Mouse (Mus musculus) gastrocnemius, adult 8-10 months (tissue): ENCODE measurements around the gene Bex4. TPM values are rescaled to one million over a fixed set of nuclear protein-coding genes. Genes with fewer than 3 reads are reported as not detected.
"Not testable (repeated sequence)": the region's sequence is repeated elsewhere in the genome, so short reads cannot be mapped to it uniquely, and the experiment has no call there.

Source experiments
- DNase-seq, 2 experiments: peaks; one replicate each; pipeline ENCODE4 v3.0.0; 2022; ENCODE audit warnings: low spot score in 2 of 2
- total RNA-seq, 4 experiments: library from RNA; stranded (reverse); gene quantifications; 2 replicates each; pipeline ENCODE4 v1.2.4; 2022

Gene Bex4
- not detected for total RNA-seq

DNA sequence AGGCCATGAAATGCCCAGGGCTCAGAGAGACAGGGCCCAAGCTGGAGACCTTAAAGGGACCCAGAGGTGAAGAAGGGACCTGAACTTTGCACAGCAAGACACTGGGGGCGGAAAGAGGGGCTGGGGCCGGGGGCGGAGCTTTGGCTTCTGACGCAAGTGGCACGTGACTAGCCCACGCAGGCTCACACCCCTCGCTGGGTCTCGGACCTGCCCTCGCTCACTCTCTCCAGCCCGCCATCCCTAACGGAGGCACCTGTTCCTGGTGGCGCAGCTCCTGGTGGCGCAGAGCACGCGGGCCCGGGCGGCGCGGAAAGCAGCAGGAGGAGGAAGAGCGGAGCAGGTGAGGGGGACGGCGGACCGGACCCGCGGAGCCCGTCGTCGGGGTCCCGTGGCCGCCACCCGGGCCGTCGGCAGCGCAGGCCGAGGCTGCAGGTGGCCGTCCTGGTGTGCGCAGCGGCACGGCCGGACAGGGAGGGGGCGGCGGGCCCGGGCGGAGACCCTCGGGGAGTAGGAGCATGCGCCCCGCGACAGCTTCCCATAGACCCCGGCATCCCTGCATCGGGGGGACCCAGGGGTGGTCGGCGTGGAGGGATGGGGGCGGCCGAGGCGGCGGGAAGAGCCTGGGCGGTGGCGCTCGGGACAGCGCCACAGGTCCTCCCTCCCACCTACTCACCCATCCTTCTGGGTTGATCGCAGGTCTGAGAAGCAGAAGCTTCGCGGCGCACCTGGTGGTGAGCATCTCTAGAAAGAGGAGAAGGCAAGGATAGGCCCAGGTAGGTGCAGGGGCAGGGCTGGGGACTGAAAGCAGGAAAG is at the start of gene Bex4:
Gene Bex4 (plus strand): TSS at position 170 of the 813 bp plus-strand sequence.
- DNase-seq: not testable (repeated sequence)

DNA sequence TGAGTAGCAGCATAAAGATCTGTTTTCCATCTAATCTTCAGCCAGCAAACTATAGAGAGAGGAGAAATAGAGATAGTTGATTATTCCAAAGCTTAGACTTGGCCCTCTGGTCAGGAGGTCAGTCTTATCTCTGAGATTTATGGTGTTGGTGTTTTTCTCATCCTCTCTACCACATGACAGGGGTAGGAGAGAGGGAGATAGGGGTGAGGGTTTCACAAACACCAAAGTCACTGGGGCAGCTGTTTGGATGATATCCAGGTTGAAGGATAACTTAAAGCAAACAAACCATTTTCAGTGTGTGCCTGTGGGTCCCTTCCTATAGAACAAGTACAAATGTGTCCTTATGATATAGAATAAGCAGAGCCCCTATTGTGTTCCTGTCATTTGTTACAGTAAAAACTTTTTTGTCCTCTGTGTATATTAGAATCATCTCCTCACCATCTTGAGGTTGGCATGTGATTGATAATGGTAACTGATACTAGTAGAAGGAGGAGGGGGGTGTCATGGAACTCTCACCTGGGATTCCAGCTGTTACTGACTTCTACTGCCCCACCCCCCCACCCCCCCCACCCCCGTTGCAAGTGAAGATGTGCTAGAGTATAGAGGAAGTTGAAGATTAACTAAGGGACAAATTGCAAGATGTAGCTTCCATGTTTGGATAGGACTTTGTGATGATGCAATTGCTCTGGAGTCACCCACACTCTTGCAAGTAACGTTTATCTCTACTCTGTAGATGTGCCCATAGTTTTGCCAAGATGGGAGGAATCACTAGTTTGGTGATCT is 46.1 kb upstream of the Bex4 start:
- no peak for DNase-seq

- no peak for DNase-seq
Measured at GRCm38 (mm10) chrX:136094421-136094820, 44.4 kb upstream of the Bex4 start.

- DNase-seq: no peak
Measured at GRCm38 (mm10) chrX:136104046-136104723, 34.6 kb upstream of the Bex4 start.

DNA sequence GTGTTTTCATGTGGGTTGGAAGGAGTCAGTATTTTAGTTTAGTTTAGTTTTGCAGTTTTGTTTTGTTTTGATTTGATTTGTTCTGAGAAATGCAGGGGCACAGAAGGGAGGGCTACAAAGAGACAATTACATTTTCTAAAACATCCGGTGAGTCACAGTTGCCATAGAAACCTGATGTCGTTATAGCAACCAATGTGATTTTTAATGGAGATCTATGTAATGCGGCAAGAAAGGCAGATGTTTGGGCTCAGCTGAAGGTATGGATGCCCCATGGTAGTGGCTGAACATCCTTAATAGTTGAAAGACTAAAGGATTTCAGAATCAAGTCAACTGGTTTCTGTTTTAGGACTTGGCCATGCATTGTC is 34.1 kb upstream of the Bex4 start:
- DNase-seq: no peak

DNA sequence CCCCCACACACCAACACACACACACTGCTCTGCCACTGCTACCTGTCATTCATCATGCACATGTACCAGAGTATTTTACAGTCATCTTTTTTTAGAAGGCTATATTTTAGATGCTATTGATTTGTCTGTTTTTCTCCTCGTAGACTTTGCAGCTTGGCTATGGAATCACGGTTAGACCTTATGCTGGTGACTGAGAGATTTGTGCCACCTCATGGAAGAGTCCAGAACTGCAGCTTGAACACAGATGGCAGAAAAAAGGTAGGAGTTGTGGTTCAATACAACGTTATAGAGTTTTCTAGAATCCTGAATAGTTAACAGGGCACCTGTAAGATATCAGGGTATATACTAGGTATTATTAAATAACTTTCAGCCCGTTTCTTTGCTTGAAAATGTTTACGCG is 30.9 kb upstream of the Bex4 start:
- no peak for DNase-seq

- DNase-seq: no peak
Measured at GRCm38 (mm10) chrX:136115015-136115414, 23.8 kb upstream of the Bex4 start.

DNA sequence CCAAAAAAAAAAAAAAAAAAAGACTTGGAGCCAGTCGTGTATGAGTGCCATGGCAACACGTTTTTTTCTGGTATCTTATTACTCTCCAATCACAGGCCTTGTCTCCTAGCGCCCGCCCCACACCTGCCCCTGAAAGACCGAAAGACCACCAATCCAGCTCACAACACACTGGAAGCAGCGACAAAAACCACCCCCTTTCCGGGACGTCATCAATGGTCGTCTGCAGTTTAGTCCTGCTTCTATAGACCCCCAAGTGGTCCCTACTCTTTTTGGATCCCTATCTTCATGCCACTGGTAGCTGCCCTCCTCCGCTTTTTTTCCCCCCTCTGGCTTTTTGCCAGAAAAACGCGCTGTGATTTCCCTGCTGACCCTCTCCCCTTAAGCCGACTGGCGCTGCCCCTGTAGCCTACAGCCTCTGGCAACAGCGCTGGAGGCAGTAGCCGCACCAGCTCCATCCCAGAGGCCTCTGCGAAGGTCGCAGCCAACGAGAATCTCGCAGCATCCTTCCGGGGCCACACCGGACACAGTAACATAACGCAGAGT is 23.3 kb upstream of the Bex4 start:
- DNase-seq: no peak

- no peak for DNase-seq
Measured at GRCm38 (mm10) chrX:136127038-136127743, 11.6 kb upstream of the Bex4 start.

- DNase-seq: no peak
Measured at GRCm38 (mm10) chrX:136127744-136128064, 11.1 kb upstream of the Bex4 start.

DNA sequence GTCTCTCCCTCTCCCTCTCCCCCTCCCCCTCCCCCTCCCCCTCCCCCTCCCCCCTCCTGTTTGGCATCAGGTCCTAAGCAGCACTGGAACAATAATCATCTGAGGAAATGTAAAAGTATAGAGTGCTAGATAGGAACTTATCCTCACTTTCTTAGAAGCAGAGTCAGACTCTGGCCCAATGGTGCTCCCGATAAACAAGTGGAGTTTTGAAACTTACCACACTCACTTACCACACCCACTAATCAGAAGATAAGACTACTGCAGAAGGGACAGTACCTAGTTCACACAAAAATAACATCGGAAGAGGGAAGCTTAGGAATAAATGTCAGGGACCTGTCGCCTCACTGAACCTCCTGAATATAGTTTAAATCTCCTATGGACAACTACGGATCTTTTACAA is 3.2 kb upstream of the Bex4 start:
- DNase-seq: no peak

- DNase-seq: not testable (repeated sequence)
Measured at GRCm38 (mm10) chrX:136139640-136140004, 826 bp downstream of the Bex4 start.

DNA sequence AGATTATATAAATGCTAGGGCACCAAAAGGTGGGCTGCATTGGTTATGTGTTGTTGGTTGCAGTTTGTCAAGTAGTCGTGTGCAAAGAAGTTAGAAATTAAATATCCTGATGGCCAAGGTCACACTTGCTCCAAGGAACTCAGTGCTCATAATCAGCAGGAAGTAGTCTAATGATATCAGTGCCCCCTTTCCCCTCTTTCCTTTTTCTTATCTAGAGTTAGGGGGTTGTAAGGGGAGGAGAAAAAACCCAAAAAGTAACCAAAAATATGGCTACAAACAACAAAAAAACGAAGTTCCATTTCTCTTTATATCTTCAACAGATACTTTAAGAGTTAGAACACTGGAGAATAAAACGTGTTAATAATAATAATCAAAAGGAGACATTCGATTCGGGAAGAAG is 2.6 kb downstream of the Bex4 start:
- DNase-seq: no peak

DNA sequence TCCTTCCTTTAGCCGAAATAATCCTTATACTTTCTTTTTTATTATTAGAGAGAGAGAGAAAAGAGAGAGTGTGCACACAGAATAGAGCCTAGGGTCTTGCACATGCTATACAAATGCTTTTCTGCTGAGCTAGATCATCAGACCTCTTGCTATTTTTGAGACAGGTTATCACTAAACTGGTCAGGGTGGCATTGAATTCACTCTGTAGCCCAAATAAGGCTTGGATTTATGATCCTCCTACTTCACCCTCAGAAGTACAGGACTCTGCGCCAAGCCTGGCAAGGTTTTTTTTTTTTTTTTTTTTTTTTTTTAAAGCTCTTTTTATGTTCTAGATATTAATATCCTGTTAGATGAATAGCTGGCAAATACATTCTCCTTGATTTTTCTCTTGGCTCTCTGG is 4.9 kb downstream of the Bex4 start:
- DNase-seq: no peak

GRCm38 (mm10) chrX:136144195-136144594 is 5.4 kb downstream of the Bex4 start:
- DNase-seq: no peak

DNA sequence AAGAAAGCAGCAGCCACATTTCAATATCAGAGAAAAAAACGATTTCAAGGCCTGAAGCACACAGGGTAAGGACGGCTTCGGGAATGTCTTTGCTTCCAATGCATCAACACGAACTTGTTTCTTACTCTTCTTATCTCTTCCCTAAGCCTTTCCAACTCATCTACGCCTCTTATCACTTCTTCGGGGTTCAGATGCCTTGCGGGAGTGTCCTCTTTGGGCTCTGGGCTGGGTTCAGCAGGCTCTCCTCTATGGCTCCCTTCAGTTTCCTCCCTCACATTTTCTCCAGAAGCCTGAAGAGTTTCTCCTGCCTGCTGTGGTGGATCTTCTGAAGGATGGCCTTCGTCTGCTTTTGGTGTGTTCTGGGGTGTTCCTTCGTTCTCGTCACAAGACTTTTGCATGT is 31.8 kb downstream of the Bex4 start:
- no peak for DNase-seq

DNA sequence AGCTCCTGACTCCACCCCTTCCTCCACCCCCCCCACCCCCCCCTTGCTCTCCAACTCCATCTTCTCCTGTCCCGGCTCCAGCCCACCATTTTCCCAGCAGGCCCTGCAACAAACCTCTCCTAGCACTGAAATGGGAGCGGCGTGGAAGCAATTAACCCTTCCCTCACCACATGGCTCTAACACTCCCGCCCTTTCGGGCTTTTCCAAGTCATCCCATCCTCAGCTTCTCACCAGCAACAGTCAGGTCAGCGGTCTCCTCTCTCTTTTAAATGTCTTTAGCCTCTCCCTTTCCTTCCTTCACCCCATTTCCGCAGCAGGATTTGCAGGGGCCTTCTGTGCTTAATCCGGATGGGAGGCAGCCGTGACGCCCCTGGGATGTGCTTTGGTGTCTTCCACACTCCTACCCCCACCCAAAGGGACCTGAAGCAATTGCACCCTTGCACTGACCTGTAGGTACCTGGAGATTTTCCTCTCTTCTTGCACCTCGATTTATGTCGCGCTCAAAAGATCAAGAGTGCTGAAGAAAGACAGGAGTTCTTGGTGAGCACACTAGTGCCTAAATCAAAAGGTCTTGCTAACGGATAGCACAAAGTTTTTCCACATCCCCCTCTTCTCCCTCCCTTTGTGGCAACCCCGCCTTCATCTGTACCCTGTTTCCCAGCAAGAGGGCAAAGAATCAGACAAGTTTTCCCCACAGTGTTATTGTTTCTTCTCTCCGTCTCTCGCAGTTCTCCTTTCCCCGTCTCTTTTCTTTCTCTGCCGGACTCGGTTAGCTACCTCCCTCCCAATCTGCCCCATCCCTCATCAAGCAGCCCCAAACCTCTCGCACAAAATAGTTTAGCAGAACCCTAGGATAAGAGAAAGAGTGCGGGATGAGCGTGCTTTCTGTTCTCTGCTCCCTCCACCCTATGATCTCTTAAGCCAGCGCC is 32.7 kb downstream of the Bex4 start:
- DNase-seq: peak; percentile 2 to 10

DNA sequence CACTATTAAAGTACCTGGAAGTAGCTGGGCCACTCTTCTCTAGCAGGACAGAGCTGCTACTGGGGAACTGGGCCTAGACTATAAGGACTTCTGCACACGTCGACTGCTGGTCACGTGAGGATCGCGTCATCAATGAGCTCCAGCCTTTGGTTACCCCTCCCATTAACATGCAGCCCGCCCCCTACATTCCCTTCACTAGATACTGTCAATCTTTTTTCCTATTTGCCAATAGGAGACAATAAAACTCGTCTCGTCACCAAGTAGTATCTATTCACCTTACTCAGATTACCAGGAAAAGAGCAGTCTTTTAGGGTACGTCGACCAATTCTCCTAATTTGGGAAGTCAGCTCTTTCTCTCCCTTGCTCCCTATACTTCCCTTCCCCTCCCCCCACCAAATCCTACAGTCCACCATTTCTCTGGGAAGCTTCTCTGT is 33.3 kb downstream of the Bex4 start, which contains the start of gene Tceal8:
Gene Tceal8 (minus strand): TSS at position 225 of the 434 bp plus-strand sequence.
- DNase-seq: peak; percentile 46 to 49

GRCm38 (mm10) chrX:136172786-136173185 is 34.0 kb downstream of the Bex4 start:
- DNase-seq: no peak

DNA sequence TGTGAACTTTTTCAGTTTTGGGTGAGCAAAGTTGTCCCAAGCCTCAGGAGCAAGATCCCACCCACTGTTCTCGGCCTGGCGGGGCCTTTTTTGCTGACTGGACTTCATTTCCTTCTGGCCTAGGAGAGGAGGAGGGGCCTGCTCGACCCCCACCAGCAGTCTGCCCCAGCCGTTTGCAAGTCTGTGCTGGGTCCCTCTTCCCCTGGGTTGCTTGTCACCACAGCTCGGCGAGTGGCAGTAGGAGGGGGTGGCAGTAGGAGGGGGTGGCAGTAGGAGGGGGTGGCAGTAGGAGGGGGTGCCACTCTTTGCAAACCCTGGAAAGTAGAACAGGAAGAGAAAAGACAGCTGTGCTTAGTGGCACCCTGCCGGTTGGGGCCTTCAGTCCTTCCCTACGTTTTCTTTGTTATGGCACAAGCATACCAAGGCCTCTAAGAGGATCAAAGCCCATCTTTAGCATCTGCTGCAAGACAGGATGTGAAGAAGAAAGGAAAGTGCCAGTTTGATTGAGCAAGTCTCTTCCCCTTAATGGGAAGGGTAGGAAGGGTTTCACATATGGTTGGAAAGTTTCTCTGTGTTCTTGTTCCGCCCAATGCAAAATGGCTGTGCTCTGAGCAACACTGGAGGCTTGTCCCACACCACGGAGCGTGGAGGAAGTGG is 42.2 kb downstream of the Bex4 start:
- no peak for DNase-seq
